Mouse (Mus musculus) cerebral cortex, adult 2 months (tissue): Measurements from ENCODE around the gene 4931414P19Rik.

Experiments
- WGBS: fragments of 180-500 bp; shearing (Covaris S2); methylation state at CpG from one replicate; pipeline ENCODE4 v1.1.7; 2018; 5-methylcytosine and 5-hydroxymethylcytosine counted together

The 4931414P19Rik gene

GRCm38 (mm10) chr14:54605752-54606321 lies at the start of gene 4931414P19Rik:
Gene 4931414P19Rik (minus strand): TSS chr14:54605993.
- WGBS, result under 1% methylated on average over 38 of the region's 39 CpGs

- whole genome bisulfite sequencing, result 2% methylated on average over 12 of the region's 12 CpGs
Measured at GRCm38 (mm10) chr14:54653496-54653895, 47.7 kb upstream of the 4931414P19Rik start.

- WGBS, result 3% methylated on average over 7 of the region's 7 CpGs
Measured at GRCm38 (mm10) chr14:54652787-54653186, 47.0 kb upstream of the 4931414P19Rik start.

GRCm38 (mm10) chr14:54651556-54651955 lies 45.8 kb upstream of the 4931414P19Rik start:
- WGBS, result 73% methylated on average over 4 of the region's 4 CpGs

GRCm38 (mm10) chr14:54650621-54651454 lies 45.0 kb upstream of the 4931414P19Rik start:
- 51% methylated on average over 23 of the region's 23 CpGs for WGBS

- whole genome bisulfite sequencing, result 46% methylated on average over 4 of the region's 4 CpGs
Measured at GRCm38 (mm10) chr14:54647900-54648299, 42.1 kb upstream of the 4931414P19Rik start.

- WGBS, result 82% methylated on average over 8 of the region's 8 CpGs
Measured at GRCm38 (mm10) chr14:54646898-54647636, 41.3 kb upstream of the 4931414P19Rik start.

GRCm38 (mm10) chr14:54646455-54646854 lies 40.7 kb upstream of the 4931414P19Rik start:
- WGBS, result 84% methylated on average over 17 of the region's 17 CpGs

GRCm38 (mm10) chr14:54644294-54644693 lies 38.5 kb upstream of the 4931414P19Rik start:
- WGBS, result 85% methylated on average over 9 of the region's 9 CpGs

GRCm38 (mm10) chr14:54643011-54643410 lies 37.2 kb upstream of the 4931414P19Rik start:
- WGBS, result 68% methylated on average over 2 of the region's 2 CpGs

GRCm38 (mm10) chr14:54642224-54642944 lies 36.6 kb upstream of the 4931414P19Rik start:
- WGBS, result 73% methylated on average over 25 of the region's 25 CpGs

- 1% methylated on average over 49 of the region's 52 CpGs for WGBS
Measured at GRCm38 (mm10) chr14:54641305-54641969, 35.6 kb upstream of the 4931414P19Rik start, which contains the start of gene Cdh24. Gene Cdh24 (minus strand): TSS chr14:54641364.

- WGBS, result 1% methylated on average over 28 of the region's 28 CpGs
Measured at GRCm38 (mm10) chr14:54640946-54641304, 35.1 kb upstream of the 4931414P19Rik start, which contains the start of gene Gm17606. Gene Gm17606 (plus strand): TSS chr14:54640952.

- WGBS, result 55% methylated on average over 4 of the region's 4 CpGs
Measured at GRCm38 (mm10) chr14:54640121-54640520, 34.3 kb upstream of the 4931414P19Rik start.

GRCm38 (mm10) chr14:54638210-54638609 lies 32.4 kb upstream of the 4931414P19Rik start:
- 37% methylated on average over 5 of the region's 5 CpGs for whole genome bisulfite sequencing

- 51% methylated on average over 8 of the region's 8 CpGs for WGBS
Measured at GRCm38 (mm10) chr14:54636954-54637353, 31.2 kb upstream of the 4931414P19Rik start.

- 79% methylated on average over 4 of the region's 4 CpGs for WGBS
Measured at GRCm38 (mm10) chr14:54634182-54634581, 28.4 kb upstream of the 4931414P19Rik start.

GRCm38 (mm10) chr14:54632252-54632651 lies 26.5 kb upstream of the 4931414P19Rik start:
- 95% methylated on average over 37 of the region's 37 CpGs for WGBS

- WGBS, result 89% methylated on average over 4 of the region's 4 CpGs
Measured at GRCm38 (mm10) chr14:54631240-54631599, 25.4 kb upstream of the 4931414P19Rik start.

GRCm38 (mm10) chr14:54630583-54631239 lies 24.9 kb upstream of the 4931414P19Rik start:
- 66% methylated on average over 11 of the region's 11 CpGs for WGBS

- WGBS, result 93% methylated on average over 2 of the region's 2 CpGs
Measured at GRCm38 (mm10) chr14:54629797-54630196, 24.0 kb upstream of the 4931414P19Rik start.
